Mouse (Mus musculus): ENCODE data around the gene Tbc1d22b.
A peak's percentile ranks its signal among the peaks of the same experiment; 100 is the strongest.
"Not testable (repeated sequence)": the region's sequence is repeated elsewhere in the genome, so short reads cannot be mapped to it uniquely, and the experiment has no call there.

Tbc1d22b gene

GRCm38 (mm10) chr17:29549543-29550428, at the start of gene Tbc1d22b, which contains the start of gene Gm17657:
TSS of gene Tbc1d22b (plus strand) at chr17:29549785.
TSS of gene Gm17657 (minus strand) at chr17:29549638.
- DNase-seq (ENCODE audit: extremely low spot score, low spot score): peak; percentile 89

GRCm38 (mm10) chr17:29500243-29500740, 49.3 kb upstream of the Tbc1d22b start:
- DNase-seq (ENCODE audit: extremely low spot score, low spot score): no peak

- DNase-seq (ENCODE audit: extremely low spot score, low spot score): no peak
Observed at GRCm38 (mm10) chr17:29500802-29501469, 48.6 kb upstream of the Tbc1d22b start.

GRCm38 (mm10) chr17:29502005-29502668, 47.4 kb upstream of the Tbc1d22b start:
- DNase-seq (ENCODE audit: extremely low spot score, low spot score): no peak

GRCm38 (mm10) chr17:29502669-29503665, 46.6 kb upstream of the Tbc1d22b start:
- no peak for DNase-seq (ENCODE audit: extremely low spot score, low spot score)

GRCm38 (mm10) chr17:29503700-29504099, 45.9 kb upstream of the Tbc1d22b start:
- DNase-seq (ENCODE audit: extremely low spot score, low spot score): no peak

GRCm38 (mm10) chr17:29508927-29509608, 40.5 kb upstream of the Tbc1d22b start:
- DNase-seq (ENCODE audit: extremely low spot score, low spot score): no peak

GRCm38 (mm10) chr17:29510691-29511090, 38.9 kb upstream of the Tbc1d22b start:
- DNase-seq (ENCODE audit: extremely low spot score, low spot score): no peak

- DNase-seq (ENCODE audit: extremely low spot score, low spot score): peak; percentile 71
Observed at GRCm38 (mm10) chr17:29513044-29513730, 36.4 kb upstream of the Tbc1d22b start.

GRCm38 (mm10) chr17:29514435-29514834, 35.1 kb upstream of the Tbc1d22b start:
- DNase-seq (ENCODE audit: extremely low spot score, low spot score): peak; percentile 81

GRCm38 (mm10) chr17:29518665-29519064, 30.9 kb upstream of the Tbc1d22b start:
- not testable (repeated sequence) for DNase-seq (ENCODE audit: extremely low spot score, low spot score)

- DNase-seq (ENCODE audit: extremely low spot score, low spot score): no peak
Observed at GRCm38 (mm10) chr17:29519731-29520130, 29.9 kb upstream of the Tbc1d22b start.

GRCm38 (mm10) chr17:29525613-29526012, 24.0 kb upstream of the Tbc1d22b start:
- DNase-seq (ENCODE audit: extremely low spot score, low spot score): no peak

GRCm38 (mm10) chr17:29528568-29529187, 20.9 kb upstream of the Tbc1d22b start:
- no peak for DNase-seq (ENCODE audit: extremely low spot score, low spot score)

- no peak for DNase-seq (ENCODE audit: extremely low spot score, low spot score)
Observed at GRCm38 (mm10) chr17:29530508-29530907, 19.1 kb upstream of the Tbc1d22b start.

- DNase-seq (ENCODE audit: extremely low spot score, low spot score): no peak
Observed at GRCm38 (mm10) chr17:29531278-29531677, 18.3 kb upstream of the Tbc1d22b start.

GRCm38 (mm10) chr17:29531757-29532384, 17.7 kb upstream of the Tbc1d22b start:
- DNase-seq (ENCODE audit: extremely low spot score, low spot score): no peak

- DNase-seq (ENCODE audit: extremely low spot score, low spot score): no peak
Observed at GRCm38 (mm10) chr17:29533866-29534265, 15.7 kb upstream of the Tbc1d22b start.
